ENCODE assay signal across 14 mouse cellular contexts in genomic region chr10:53463471-53463870, GRCm38 (mm10).
DNase-seq lines count a peak whose midpoint lies in the region; ATAC-seq and TF ChIP-seq lines count a peak whose summit lies in the region.
"Had no signal": no experiment of that assay in that cellular context is flagged by ENCODE, and none has a peak within 500 bp of the region (broad histone marks: within the 10 kb centered on the region; RNA-seq: fewer than 3 reads in every experiment).

No protein-coding gene starts in this region.

- H3K4me3 ChIP-seq in heart, adult 2 months, result no peak overlapping the region; the same call in 1 of the 2 replicates
- no peak overlapping the region for H3K4me3 ChIP-seq in neural tube, embryonic 12.5 days
- H3K4me3 ChIP-seq in midbrain, embryonic 13.5 days (replicated peaks), result no peak overlapping the region
- H3K4me3 ChIP-seq in left cerebral cortex, adult 2 months, result no peak overlapping the region
- H3K4me3 ChIP-seq: limb, embryonic 10.5 days had no signal

- peaks cover 30% of the 10 kb centered on the region for H3K36me3 ChIP-seq in heart, adult 2 months (ENCODE audit: control insufficient read depth, insufficient read depth, low read length)
- no peaks in the 10 kb centered on the region for H3K36me3 ChIP-seq in neural tube, embryonic 12.5 days
- H3K36me3 ChIP-seq in midbrain, embryonic 13.5 days, result no peaks in the 10 kb centered on the region
- H3K36me3 ChIP-seq: limb, embryonic 10.5 days had no signal

- peak overlapping the region; percentile 95 for H3K27ac ChIP-seq in heart, adult 2 months
- no peak overlapping the region for H3K27ac ChIP-seq in neural tube, embryonic 12.5 days
- no peak overlapping the region for H3K27ac ChIP-seq in midbrain, embryonic 13.5 days
- H3K27ac ChIP-seq in left cerebral cortex, adult 2 months, result no peak overlapping the region
- H3K27ac ChIP-seq: limb, embryonic 10.5 days; stomach, postnatal 0 days had no signal

- TF ChIP-seq POLR2A in heart, adult 2 months (IDR thresholded peaks at IDR 0.05; ENCODE audit: insufficient read depth, low read depth, low read length), result no peak

- WGBS in heart, adult 2 months, result 34% methylated on average over 3 of the region's 3 CpGs
- 34% methylated on average over 3 of the region's 3 CpGs for WGBS in neural tube, embryonic 12.5 days
- 22% methylated on average over 3 of the region's 3 CpGs for WGBS in midbrain, embryonic 13.5 days

- peak overlapping the region; percentile 9; the same call in 1 of the 2 replicates for H3K9ac ChIP-seq in heart, adult 2 months (ENCODE audit: low read depth, low read length)
- no peak overlapping the region for H3K9ac ChIP-seq in neural tube, embryonic 12.5 days
- no peak overlapping the region for H3K9ac ChIP-seq in midbrain, embryonic 13.5 days (replicated peaks)
- H3K9ac ChIP-seq: liver, postnatal 0 days had no signal

- TF ChIP-seq EP300 in heart, adult 2 months (IDR thresholded peaks at IDR 0.05; ENCODE audit: insufficient read depth, low read depth, low read length), result no peak

- ATAC-seq in neural tube, embryonic 12.5 days (ENCODE audit: low FRiP score, low read depth), result peak; percentile 34; the same call in 1 of the 2 replicates
- 0 out of 2 replicates have a peak, but pooled peaks have one; percentile 14 for ATAC-seq in midbrain, embryonic 13.5 days
- ATAC-seq: liver, postnatal 0 days had no signal

- intact Hi-C loops in heart, adult 2 months (cut with DNase I), result loop anchor here (2.0 to 5.0 kb wide), 3 partner anchors 36 to 85 kb away; partner anchors contain the start of gene Cep85l
- intact Hi-C loops in left cerebral cortex, adult 2 months (cut with DNase I), result loop anchor here (5.0 kb wide), 1 partner anchor 116 kb away; no protein-coding TSS in a partner anchor

- TF ChIP-seq CTCF in heart, adult 2 months (IDR thresholded peaks at IDR 0.05), result no peak
- no peak for TF ChIP-seq CTCF in left cerebral cortex, adult 2 months (IDR thresholded peaks at IDR 0.05)

- no peaks in the 10 kb centered on the region for H3K27me3 ChIP-seq in heart, adult 2 months (ENCODE audit: control insufficient read depth, insufficient read depth, low read length)
- no peaks in the 10 kb centered on the region for H3K27me3 ChIP-seq in neural tube, embryonic 12.5 days (replicated peaks)
- no peaks in the 10 kb centered on the region for H3K27me3 ChIP-seq in midbrain, embryonic 13.5 days

- no peak overlapping the region; the same call in 1 of the 2 replicates for H3K4me2 ChIP-seq in neural tube, embryonic 12.5 days (replicated peaks)
- no peak overlapping the region for H3K4me2 ChIP-seq in midbrain, embryonic 13.5 days (replicated peaks)

- H3K9me3 ChIP-seq in neural tube, embryonic 12.5 days, result no peaks in the 10 kb centered on the region
- H3K9me3 ChIP-seq in midbrain, embryonic 13.5 days, result no peaks in the 10 kb centered on the region
- H3K9me3 ChIP-seq: limb, embryonic 10.5 days had no signal

- no peak for DNase-seq in heart, adult 2 months
- no peak for DNase-seq in heart, adult 9 months (ENCODE audit: low spot score in 2 of 2)
- DNase-seq in neural tube, embryonic 10.5 days (ENCODE audit: extremely low spot score, low spot score), result no peak
- DNase-seq in retina, postnatal 1 day, result peak; percentile 15
- no peak for DNase-seq in left cerebral cortex, adult 2 months (ENCODE audit: extremely low spot score in 1 of 2, low spot score in 2 of 2)
- no peak for DNase-seq in right cerebral cortex, postnatal 10 days (ENCODE audit: low spot score in 2 of 2)
- DNase-seq: cerebellum, adult 8-10 months; layer of hippocampus, adult 9-11 months; liver, postnatal 0 days; thymus, postnatal 14 days had no signal

- H3K79me2 ChIP-seq in heart, adult 2 months (replicated peaks; ENCODE audit: control insufficient read depth, insufficient read depth, low read length), result no peaks in the 10 kb centered on the region

- H3K4me1 ChIP-seq in heart, adult 2 months (ENCODE audit: control insufficient read depth, insufficient read depth, low read length), result peaks cover 44% of the 10 kb centered on the region
- peaks cover 12% of the 10 kb centered on the region; the same call in 1 of the 2 replicates for H3K4me1 ChIP-seq in neural tube, embryonic 12.5 days
- peaks cover 15% of the 10 kb centered on the region for H3K4me1 ChIP-seq in midbrain, embryonic 13.5 days (replicated peaks)
